Mouse (Mus musculus) limb, embryonic 14.5 days (tissue): ENCODE measurements around the gene Nrp2. TPM values are rescaled to one million over a fixed set of nuclear protein-coding genes. Genes with fewer than 3 reads are reported as not detected.
A peak's percentile ranks its signal among the peaks of the same experiment; 100 is the strongest.

ENCODE experiments used
- ATAC-seq: fragments of 200-750 bp; cut with Nextera tagmentation; 2 replicates; pipeline ENCODE4 v1.8.0; 2017; ENCODE audit warnings: low read depth, moderate number of reproducible peaks, moderate TSS enrichment; ENCODE audit not compliant: low FRiP score
- DNase-seq: peaks from one replicate; pipeline ENCODE4 v3.0.0-alpha.2; 2015; ENCODE audit warnings: low spot score
- H3K27ac ChIP-seq: fragments of 300-500 bp; sonication (generic); replicated peaks from 2 replicates; pipeline ENCODE4 v1.5.1; 2014; ENCODE audit warnings: low read depth, mild to moderate bottlenecking, low read length, moderate library complexity, mixed read lengths
- H3K27me3 ChIP-seq: fragments of 300-500 bp; sonication (generic); 2 replicates; pipeline ENCODE4 v1.6.1; 2014; ENCODE audit warnings: low read length, mixed read lengths; ENCODE audit not compliant: control insufficient read depth, insufficient read depth
- H3K36me3 ChIP-seq: fragments of 300-500 bp; sonication (generic); 2 replicates; pipeline ENCODE4 v1.6.1; 2014; ENCODE audit warnings: mild to moderate bottlenecking, low read length, moderate library complexity, mixed read lengths; ENCODE audit not compliant: control insufficient read depth, insufficient read depth
- H3K4me1 ChIP-seq: fragments of 300-500 bp; sonication (generic); 2 replicates; pipeline ENCODE4 v1.6.1; 2014; ENCODE audit warnings: antibody characterized with exemption, low read length, mixed read lengths; ENCODE audit not compliant: control insufficient read depth, insufficient read depth
- H3K4me2 ChIP-seq: fragments of 300-500 bp; sonication (generic); replicated peaks from 2 replicates; pipeline ENCODE4 v1.6.1; 2014; ENCODE audit warnings: low read depth, mild to moderate bottlenecking, low read length, moderate library complexity; ENCODE audit not compliant: severe bottlenecking
- H3K4me3 ChIP-seq: fragments of 300-500 bp; sonication (generic); replicated peaks from 2 replicates; pipeline ENCODE4 v1.5.1; 2014; ENCODE audit warnings: low read length
- H3K9ac ChIP-seq: fragments of 300-500 bp; sonication (generic); 2 replicates; pipeline ENCODE4 v1.6.1; 2014; ENCODE audit warnings: mild to moderate bottlenecking, low read depth, low read length, moderate library complexity; ENCODE audit not compliant: severe bottlenecking
- H3K9me3 ChIP-seq: fragments of 300-500 bp; sonication (generic); 2 replicates; pipeline ENCODE4 v1.6.1; 2016; ENCODE audit warnings: low read length; ENCODE audit not compliant: control insufficient read depth
- POLR2A ChIP-seq: fragments of 200-500 bp; IDR thresholded peaks from 2 replicates; pipeline ENCODE4 v1.8.0; 2012; ENCODE audit warnings: inconsistent platforms, mild to moderate bottlenecking, moderate library complexity, borderline replicate concordance; ENCODE audit not compliant: insufficient read depth, insufficient read length; ENCODE audit errors: extremely low read depth
- WGBS: fragments of 180-500 bp; shearing (Covaris S2); extraction: QIAGEN DNeasy Blood & Tissue Kit; methylation state at CpG from one replicate; pipeline ENCODE4 v1.1.7; 2014; 5-methylcytosine and 5-hydroxymethylcytosine counted together
- polyA plus RNA-seq, 2 experiments: library from polyadenylated mRNA; depleted of rRNA in 1 of 2; stranded (reverse) in 1 of 2; unstranded in 1 of 2; fragments of >200 nt; fragmentation: Nextera tagmentation in 1 of 2; extraction: Ambion mirVana in 1 of 2; gene quantifications; 2 replicates each; pipeline versions ENCODE4 v1.2.1 to v1.2.3; 2012 to 2014

Nrp2 gene
- polyA plus RNA-seq (2012; rRNA removed) (60.3 and 64.5 TPM in 2 replicates), polyA plus RNA-seq (2014; fragmentation: Nextera tagmentation; extraction: Ambion mirVana) (30.4 and 34.2 TPM in 2 replicates)

GRCm38 (mm10) chr1:62703158-62704116 lies at the start of gene Nrp2:
TSS of gene Nrp2 (plus strand) at chr1:62703285.
- Histone ChIP-seq H3K4me3 (peak within 1 kb of the TSS; percentile 69), H3K36me3 (no peaks in the 10 kb centered on the region), H3K27me3 (peaks cover 16% of the 10 kb centered on the region; the same call in 1 of the 2 replicates), H3K4me2 (peak within 1 kb of the TSS; percentile 98), H3K9ac (peak within 1 kb of the TSS; percentile 73), H3K4me1 (peaks cover 33% of the 10 kb centered on the region), H3K9me3 (no peaks in the 10 kb centered on the region), H3K27ac (peak within 1 kb of the TSS; percentile 77)
- 0 out of 2 replicates have a peak, but pooled peaks have one; percentile 36 for TF ChIP-seq POLR2A
- peak; percentile 87 for DNase-seq
- under 1% methylated on average over 52 of the region's 76 CpGs for WGBS
- peak; percentile 80 for ATAC-seq

- Histone ChIP-seq H3K27ac (no peak overlapping the region), H3K9me3 (no peaks in the 10 kb centered on the region), H3K4me3 (no peak overlapping the region), H3K9ac (no peak overlapping the region), H3K36me3 (no peaks in the 10 kb centered on the region), H3K4me1 (no peaks in the 10 kb centered on the region), H3K4me2 (no peak overlapping the region), H3K27me3 (no peaks in the 10 kb centered on the region)
- TF ChIP-seq POLR2A = no peak
- DNase-seq (no peak), ATAC-seq (no peak)
- 82% methylated on average over 6 of the region's 6 CpGs for WGBS
Measured at GRCm38 (mm10) chr1:62654436-62654835, 48.6 kb upstream of the Nrp2 start.

- DNase-seq (no peak), ATAC-seq (no peak)
- WGBS = 64% methylated on average over 8 of the region's 8 CpGs
- H3K27me3 ChIP-seq = no peaks in the 10 kb centered on the region
- H3K4me3 ChIP-seq = no peak overlapping the region
- H3K36me3 ChIP-seq = no peaks in the 10 kb centered on the region
- no peaks in the 10 kb centered on the region for H3K9me3 ChIP-seq
- H3K9ac ChIP-seq = no peak overlapping the region
- TF ChIP-seq POLR2A = no peak
- no peak overlapping the region for H3K27ac ChIP-seq
- no peaks in the 10 kb centered on the region for H3K4me1 ChIP-seq
- no peak overlapping the region for H3K4me2 ChIP-seq
Measured at GRCm38 (mm10) chr1:62664960-62665645, 38.0 kb upstream of the Nrp2 start.

- WGBS = 83% methylated on average over 5 of the region's 5 CpGs
- no peaks in the 10 kb centered on the region for H3K27me3 ChIP-seq
- no peak overlapping the region for H3K4me2 ChIP-seq
- no peak for TF ChIP-seq POLR2A
- no peaks in the 10 kb centered on the region for H3K36me3 ChIP-seq
- no peak overlapping the region for H3K4me3 ChIP-seq
- no peak overlapping the region for H3K27ac ChIP-seq
- no peaks in the 10 kb centered on the region for H3K4me1 ChIP-seq
- H3K9ac ChIP-seq = no peak overlapping the region
- no peak for DNase-seq
- ATAC-seq = no peak
- H3K9me3 ChIP-seq = no peaks in the 10 kb centered on the region
Measured at GRCm38 (mm10) chr1:62665771-62666730, 37.0 kb upstream of the Nrp2 start.
